Mouse (Mus musculus) E14TG2a.4 (cell line): ENCODE measurements at regions not wholly inside any gene's neighbourhood (a gene's known extent, or its start where the extent isn't known, plus 50 kb on each side); places are given as distances from the start of the nearest gene placed in this dataset.

ENCODE experiments used
- CTCF ChIP-seq: conservative IDR thresholded peaks from 2 replicates; pipeline ENCODE4 v1.5.1; 2014; ENCODE audit warnings: low read length
- POU5F1 ChIP-seq: IDR thresholded peaks from 2 replicates; pipeline ENCODE4 v1.6.1; 2014; ENCODE audit warnings: low read length, borderline replicate concordance

- TF ChIP-seq CTCF (no peak), POU5F1 (no peak)
Observed at GRCm38 (mm10) chr11:22644877-22645276, 133.0 kb downstream of the Tmem17 start.
